Mouse (Mus musculus): ENCODE results near the gene Polr3e.

DNA sequence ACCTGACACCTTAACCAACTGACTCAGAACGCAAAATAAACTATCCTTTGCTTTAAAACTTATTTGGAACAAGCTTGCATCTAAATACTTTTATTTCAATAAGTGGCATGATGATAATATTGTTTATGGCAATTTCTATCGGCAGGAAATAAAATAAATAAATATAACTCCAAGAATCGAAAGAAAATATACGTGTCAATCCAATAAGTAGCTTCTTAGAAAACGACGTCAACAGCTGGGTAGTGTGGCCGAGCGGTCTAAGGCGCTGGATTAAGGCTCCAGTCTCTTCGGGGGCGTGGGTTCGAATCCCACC, 309 bp upstream of the Polr3e start:
- TF ChIP-seq CTCF (IDR thresholded peaks at IDR 0.05; ENCODE audit: borderline replicate concordance, insufficient read depth, low read length) (no peak), POLR2A (IDR thresholded peaks at IDR 0.05; ENCODE audit: low read depth, low read length) (no peak)
